Mouse (Mus musculus) small intestine, adult 2 months (tissue): ENCODE data around the gene Olfr958. TPM values are rescaled to one million over a fixed set of nuclear protein-coding genes. Genes with fewer than 3 reads are reported as not detected.

Experiments used
- H3K27ac ChIP-seq: fragments of 200-500 bp; 2 replicates; pipeline ENCODE4 v1.5.1; 2012; ENCODE audit warnings: low read depth, low read length, control low read depth, inconsistent platforms; ENCODE audit not compliant: insufficient read depth
- H3K27me3 ChIP-seq: fragments of 200-500 bp; 2 replicates; pipeline ENCODE4 v1.6.1; 2012; ENCODE audit warnings: mild to moderate bottlenecking, moderate library complexity, low read length, inconsistent platforms; ENCODE audit not compliant: control insufficient read depth, insufficient read depth
- H3K36me3 ChIP-seq: fragments of 200-500 bp; 2 replicates; pipeline ENCODE4 v1.6.1; 2012; ENCODE audit warnings: mild to moderate bottlenecking, low read length, control low read depth, inconsistent platforms; ENCODE audit not compliant: control insufficient read depth, insufficient read depth
- H3K4me1 ChIP-seq: fragments of 200-500 bp; 2 replicates; pipeline ENCODE4 v1.6.1; 2012; ENCODE audit warnings: low read length, inconsistent platforms, mixed read lengths; ENCODE audit not compliant: control insufficient read depth, insufficient read depth, insufficient read length
- H3K4me3 ChIP-seq: fragments of 200-500 bp; 2 replicates; pipeline ENCODE4 v1.5.1; 2012; ENCODE audit warnings: low read depth, mild to moderate bottlenecking, control low read depth, inconsistent platforms, low read length, moderate library complexity
- CTCF ChIP-seq: fragments of 200-500 bp; IDR thresholded peaks from 2 replicates; pipeline ENCODE4 v1.5.1; 2012; ENCODE audit warnings: low read depth, mild to moderate bottlenecking, control low read depth, inconsistent platforms, low read length, moderate library complexity, mixed read lengths; ENCODE audit not compliant: insufficient replicate concordance, insufficient read length; ENCODE audit errors: extremely low read depth
- POLR2A ChIP-seq: fragments of 200-500 bp; IDR thresholded peaks from 2 replicates; pipeline ENCODE4 v1.6.1; 2012; ENCODE audit warnings: low read depth, mild to moderate bottlenecking, control low read depth, inconsistent platforms, low read length, moderate library complexity
- WGBS: fragments of 180-500 bp; shearing (Covaris S2); methylation state at CpG from one replicate; pipeline ENCODE4 v1.1.7; 2018; 5-methylcytosine and 5-hydroxymethylcytosine counted together
- polyA plus RNA-seq: library from polyadenylated mRNA; depleted of rRNA; stranded (reverse); fragments of >200 nt; gene quantifications from 2 replicates; pipeline ENCODE4 v1.2.3, GENCODE M21; 2012; rRNA removed

Olfr958 gene
- polyA plus RNA-seq, 1 experiment: not detected

DNA sequence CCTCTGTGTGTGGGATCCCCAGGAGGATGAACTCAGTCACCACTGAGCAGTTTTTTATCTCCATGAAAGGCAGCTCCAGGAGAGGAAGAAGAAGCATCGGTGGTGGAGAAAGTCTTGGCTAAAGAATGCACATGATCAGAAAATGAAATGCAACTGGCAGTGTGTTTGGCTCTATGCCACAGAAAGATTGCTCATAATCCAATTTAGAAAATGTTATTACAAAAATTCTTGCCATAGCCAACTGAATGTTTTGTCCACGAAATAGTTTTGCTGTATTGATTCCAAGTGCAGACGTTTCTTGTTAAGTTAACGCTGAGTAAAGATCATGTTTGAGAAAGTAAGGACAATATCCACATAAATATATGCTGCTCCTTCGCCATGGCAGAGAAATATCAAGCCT, 3.0 kb downstream of the Olfr958 start:
- Histone ChIP-seq H3K27me3 (no peaks in the 10 kb centered on the region), H3K36me3 (no peaks in the 10 kb centered on the region), H3K27ac (no peak overlapping the region), H3K4me3 (no peak overlapping the region), H3K4me1 (no peaks in the 10 kb centered on the region)
- TF ChIP-seq CTCF (no peak), POLR2A (no peak)
- 73% methylated on average over 5 of the region's 5 CpGs for WGBS

DNA sequence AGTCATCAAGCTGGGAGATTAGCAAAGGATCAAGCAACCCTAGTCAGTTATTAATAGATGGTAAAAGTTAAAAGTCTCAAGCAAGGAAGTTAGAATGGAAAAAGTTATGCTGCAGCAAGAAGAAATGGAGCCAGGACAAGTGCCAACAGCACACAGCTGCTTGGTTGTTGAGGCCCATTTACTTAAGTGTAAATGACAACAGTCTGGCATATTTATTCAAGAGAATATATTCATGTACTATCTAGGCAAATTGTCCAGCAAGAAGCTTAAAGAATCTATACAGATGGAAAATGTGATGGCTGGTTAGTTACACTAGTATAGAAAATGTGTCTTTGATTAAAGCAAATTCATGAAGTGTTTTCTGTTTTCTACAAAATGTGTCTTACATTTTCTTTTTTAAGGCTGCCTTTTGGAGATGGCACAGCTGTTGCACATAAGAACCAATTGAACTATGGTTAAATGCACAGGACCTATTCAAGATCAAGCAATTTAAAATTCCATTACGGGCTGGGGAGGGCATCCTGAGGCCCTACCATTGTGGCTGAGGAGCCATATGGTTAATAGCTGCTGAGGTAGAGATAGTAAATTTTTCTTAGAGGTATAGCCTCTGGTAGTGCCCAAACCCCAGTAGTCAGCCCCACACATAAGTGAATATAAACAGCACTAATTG, 30.1 kb downstream of the Olfr958 start:
- no peak for TF ChIP-seq POLR2A
- no peak for TF ChIP-seq CTCF
- no peaks in the 10 kb centered on the region for H3K4me1 ChIP-seq
- no peaks in the 10 kb centered on the region for H3K27me3 ChIP-seq
- H3K4me3 ChIP-seq: no peak overlapping the region
- WGBS: 93% methylated on average over 1 of the region's 1 CpGs
- no peaks in the 10 kb centered on the region for H3K36me3 ChIP-seq
- no peak overlapping the region for H3K27ac ChIP-seq

DNA sequence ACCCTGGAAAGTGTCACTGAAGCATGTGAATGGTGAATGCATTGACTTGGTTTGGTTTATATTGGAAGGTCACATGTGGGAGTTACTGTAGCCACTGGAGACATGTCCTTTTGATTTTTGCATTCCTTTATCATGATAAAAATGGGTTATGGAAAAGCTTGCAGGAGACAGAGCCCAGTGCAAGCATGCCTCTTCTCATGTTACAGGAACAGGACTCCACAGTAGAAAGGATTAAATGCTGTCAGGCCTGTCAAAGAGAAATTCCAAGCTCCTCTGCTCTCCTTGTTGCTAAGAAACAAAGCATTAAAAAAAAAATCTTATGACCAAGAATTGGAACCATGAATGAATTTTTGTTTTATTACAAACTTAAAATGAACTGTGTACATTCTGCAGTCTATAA, 35.3 kb downstream of the Olfr958 start:
- H3K4me1 ChIP-seq: no peaks in the 10 kb centered on the region
- no peaks in the 10 kb centered on the region for H3K27me3 ChIP-seq
- H3K4me3 ChIP-seq: no peak overlapping the region
- H3K27ac ChIP-seq: no peak overlapping the region
- H3K36me3 ChIP-seq: no peaks in the 10 kb centered on the region
- TF ChIP-seq CTCF (no peak), POLR2A (no peak)

DNA sequence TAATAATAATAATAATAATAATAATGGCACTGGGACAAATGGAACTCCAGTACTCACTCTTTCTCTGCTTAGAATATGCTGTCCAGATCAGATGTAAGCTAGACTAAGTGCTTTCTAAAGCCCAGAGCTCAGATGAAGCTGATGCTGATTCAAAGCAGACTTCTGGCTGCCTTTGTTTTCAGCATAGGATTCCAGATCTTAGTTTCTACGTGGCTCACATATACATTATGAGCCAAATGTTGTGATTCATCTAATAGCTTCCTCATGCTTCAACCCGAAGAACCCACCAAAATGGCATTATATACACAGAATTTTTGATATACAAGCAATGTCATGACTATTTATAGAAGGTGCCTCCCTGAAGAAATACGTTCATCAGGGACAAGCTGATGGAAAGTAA, 38.3 kb downstream of the Olfr958 start, which contains the start of gene Olfr957:
Olfr957 (minus strand) TSS at position 279 of the 400 bp plus-strand sequence.
- no peak within 1 kb of the TSS for H3K27ac ChIP-seq
- no peak for TF ChIP-seq CTCF
- TF ChIP-seq POLR2A: no peak
- no peak within 1 kb of the TSS for H3K4me3 ChIP-seq
- 51% methylated on average over 3 of the region's 3 CpGs for WGBS
- no peaks in the 10 kb centered on the region for H3K36me3 ChIP-seq
- H3K4me1 ChIP-seq: no peaks in the 10 kb centered on the region
- no peaks in the 10 kb centered on the region for H3K27me3 ChIP-seq

DNA sequence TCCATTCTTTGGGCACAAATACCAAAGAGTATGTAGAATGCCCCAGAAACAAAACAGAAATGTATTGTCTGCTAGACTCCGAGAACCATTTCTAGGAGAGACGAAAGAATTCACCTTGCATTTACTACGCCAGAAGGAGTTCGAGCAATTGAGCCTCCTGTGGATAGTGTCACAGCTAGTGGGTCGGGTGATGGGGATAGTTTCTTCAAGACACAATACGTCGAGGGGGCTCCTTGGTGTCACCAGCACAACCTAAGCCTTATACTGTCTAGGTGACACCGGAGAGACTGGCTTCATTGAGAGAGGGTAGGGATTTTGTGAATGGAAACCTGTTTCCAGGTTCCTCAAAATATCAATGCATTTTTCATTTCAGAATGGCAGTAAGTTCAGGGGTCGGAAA, 44.4 kb downstream of the Olfr958 start:
- Histone ChIP-seq H3K4me1 (no peaks in the 10 kb centered on the region), H3K4me3 (no peak overlapping the region), H3K27me3 (no peaks in the 10 kb centered on the region), H3K36me3 (no peaks in the 10 kb centered on the region), H3K27ac (no peak overlapping the region)
- no peak for TF ChIP-seq POLR2A
- TF ChIP-seq CTCF: no peak
- 83% methylated on average over 9 of the region's 9 CpGs for WGBS

DNA sequence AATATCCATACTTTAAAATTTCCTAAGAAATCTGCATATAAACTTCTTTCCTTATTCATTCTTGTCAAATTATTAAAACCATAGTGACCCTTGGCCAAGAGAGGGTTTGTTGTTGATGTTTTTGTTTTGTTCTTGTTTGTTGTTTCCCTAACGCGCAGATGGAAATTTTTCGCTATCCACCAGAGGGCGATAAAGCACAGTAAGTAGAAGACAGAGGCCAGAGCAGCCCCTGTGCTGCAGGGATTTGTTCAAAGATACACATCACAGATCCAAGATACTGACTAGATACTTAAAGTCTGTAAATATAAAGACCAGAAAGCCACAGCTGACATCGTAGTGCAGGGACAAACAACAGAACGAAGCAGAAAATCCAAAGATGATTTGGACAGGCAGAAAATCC, 44.9 kb downstream of the Olfr958 start:
- WGBS: 9% methylated on average over 6 of the region's 6 CpGs
- no peak overlapping the region for H3K4me3 ChIP-seq
- H3K36me3 ChIP-seq: no peaks in the 10 kb centered on the region
- H3K27me3 ChIP-seq: no peaks in the 10 kb centered on the region
- TF ChIP-seq POLR2A: no peak
- no peak for TF ChIP-seq CTCF
- no peak overlapping the region for H3K27ac ChIP-seq
- no peaks in the 10 kb centered on the region for H3K4me1 ChIP-seq

Other genes starting within 250 kb of the Olfr958 start
- not detected in 2 replicates for gene Olfr948, start 228.0 kb downstream of the Olfr958 start, polyA plus RNA-seq
- gene Olfr951, start 166.6 kb downstream of the Olfr958 start, polyA plus RNA-seq: not detected in 2 replicates
- gene Olfr952, start 126.9 kb downstream of the Olfr958 start, polyA plus RNA-seq: not detected in 2 replicates
- not detected in 2 replicates for gene Olfr954, start 97.4 kb downstream of the Olfr958 start, polyA plus RNA-seq
- not detected in 2 replicates for gene Olfr955, start 82.1 kb downstream of the Olfr958 start, polyA plus RNA-seq
- not detected in 2 replicates for gene Olfr44, start 60.1 kb downstream of the Olfr958 start, polyA plus RNA-seq
- not detected in 2 replicates for gene Olfr957, start 38.2 kb downstream of the Olfr958 start, polyA plus RNA-seq
- gene Olfr959, start 21.5 kb upstream of the Olfr958 start, polyA plus RNA-seq: not detected in 2 replicates
- gene AW551984, start 50.3 kb upstream of the Olfr958 start, polyA plus RNA-seq: 0.22 and 0.74 TPM in 2 replicates
- gene Olfr148, start 56.6 kb upstream of the Olfr958 start, polyA plus RNA-seq: not detected in 2 replicates
- gene Olfr960, start 67.3 kb upstream of the Olfr958 start, polyA plus RNA-seq: not detected in 2 replicates
- gene Olfr961, start 91.0 kb upstream of the Olfr958 start, polyA plus RNA-seq: not detected in 2 replicates
- not detected in 2 replicates for gene Olfr963, start 113.2 kb upstream of the Olfr958 start, polyA plus RNA-seq
- gene Olfr149, start 153.1 kb upstream of the Olfr958 start, polyA plus RNA-seq: not detected in 2 replicates
- gene Olfr965, start 157.3 kb upstream of the Olfr958 start, polyA plus RNA-seq: not detected in 2 replicates
- not detected in 2 replicates for gene Olfr150, start 176.9 kb upstream of the Olfr958 start, polyA plus RNA-seq
- gene Olfr967, start 192.2 kb upstream of the Olfr958 start, polyA plus RNA-seq: not detected in 2 replicates
- not detected in 2 replicates for gene Olfr968, start 229.2 kb upstream of the Olfr958 start, polyA plus RNA-seq
- not detected in 2 replicates for gene Olfr969, start 236.9 kb upstream of the Olfr958 start, polyA plus RNA-seq